Mouse (Mus musculus): ENCODE results near the gene Olfr1248. TPM values are rescaled to one million over a fixed set of nuclear protein-coding genes. Genes with fewer than 3 reads are reported as not detected.
"Not testable (repeated sequence)": the region's sequence is repeated elsewhere in the genome, so short reads cannot be mapped to it uniquely, and the experiment has no call there.

Olfr1248 gene
- polyA plus RNA-seq (2015; fragmentation: Nextera tagmentation; extraction: Ambion mirVana): not detected in 2 replicates

DNA sequence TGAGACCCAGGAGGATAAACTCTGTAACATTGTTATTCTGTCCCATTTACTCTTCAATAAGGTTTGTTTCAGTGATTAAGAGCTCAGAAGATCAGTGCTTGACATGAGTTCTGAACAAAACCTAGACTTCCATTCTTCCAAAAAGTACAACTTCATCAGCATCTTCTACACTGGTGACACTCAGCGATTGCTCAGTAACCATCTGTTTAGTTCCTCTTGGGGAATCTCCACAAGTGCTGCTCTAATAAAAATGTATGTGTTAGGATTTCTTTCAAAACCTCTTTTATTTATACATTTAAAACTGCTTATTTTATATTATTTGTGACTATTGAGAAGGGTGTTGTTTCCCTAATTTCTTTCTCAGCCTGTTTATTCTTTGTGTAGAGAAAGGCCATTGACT is at the start of gene Olfr1248:
Gene Olfr1248 (minus strand): TSS at position 101 of the 400 bp plus-strand sequence.
- not testable (repeated sequence) for H3K9me3 ChIP-seq; H3K9ac ChIP-seq; H3K27ac ChIP-seq (replicated peaks); ATAC-seq (ENCODE audit: extremely low read depth, insufficient number of reproducible peaks, low FRiP score, low TSS enrichment); H3K4me1 ChIP-seq; H3K4me2 ChIP-seq; H3K27me3 ChIP-seq (replicated peaks); H3K36me3 ChIP-seq; H3K4me3 ChIP-seq
- 87% methylated on average over 1 of the region's 1 CpGs for WGBS

GRCm38 (mm10) chr2:89661367-89661766 is 43.3 kb upstream of the Olfr1248 start, which contains the start of gene Olfr1250:
Gene Olfr1250, minus strand, starts transcription at chr2:89661467.
- H3K27me3 ChIP-seq (replicated peaks): no peaks in the 10 kb centered on the region
- H3K9me3 ChIP-seq: no peaks in the 10 kb centered on the region
- H3K4me1 ChIP-seq: no peaks in the 10 kb centered on the region
- no peak within 1 kb of the TSS for H3K4me2 ChIP-seq
- H3K36me3 ChIP-seq: no peaks in the 10 kb centered on the region
- ATAC-seq (ENCODE audit: extremely low read depth, insufficient number of reproducible peaks, low FRiP score, low TSS enrichment): no peak
- H3K4me3 ChIP-seq: no peak within 1 kb of the TSS
- no peak within 1 kb of the TSS for H3K27ac ChIP-seq (replicated peaks)
- no peak within 1 kb of the TSS for H3K9ac ChIP-seq

DNA sequence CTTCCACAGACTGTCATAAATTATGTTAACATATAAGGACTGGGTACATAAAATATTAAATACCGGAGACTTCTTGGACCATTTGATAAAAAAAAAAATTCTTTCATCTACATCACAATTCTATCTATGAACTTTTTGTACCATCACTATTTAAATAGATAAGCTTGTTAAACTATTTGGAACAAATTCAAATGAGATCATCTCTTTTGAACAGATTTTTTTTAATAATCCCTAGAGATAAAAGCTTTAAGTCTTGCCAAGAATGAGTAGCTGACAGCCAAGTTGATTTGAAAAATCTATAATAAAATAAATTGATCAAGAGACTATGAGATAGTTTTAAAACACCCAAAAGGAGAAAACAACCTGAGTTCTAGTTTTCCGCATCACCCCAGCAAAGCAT is 16.8 kb upstream of the Olfr1248 start, which contains the start of gene Olfr1249:
Gene Olfr1249 (minus strand): TSS at position 101 of the 400 bp plus-strand sequence.
- WGBS: 79% methylated on average over 2 of the region's 2 CpGs
- no peak within 1 kb of the TSS for H3K4me3 ChIP-seq
- H3K27me3 ChIP-seq (replicated peaks): no peaks in the 10 kb centered on the region
- H3K36me3 ChIP-seq: no peaks in the 10 kb centered on the region
- no peak within 1 kb of the TSS for H3K27ac ChIP-seq (replicated peaks)
- H3K9ac ChIP-seq: no peak within 1 kb of the TSS
- H3K4me1 ChIP-seq: no peaks in the 10 kb centered on the region
- no peak for ATAC-seq (ENCODE audit: extremely low read depth, insufficient number of reproducible peaks, low FRiP score, low TSS enrichment)
- no peaks in the 10 kb centered on the region for H3K9me3 ChIP-seq
- H3K4me2 ChIP-seq: no peak within 1 kb of the TSS

DNA sequence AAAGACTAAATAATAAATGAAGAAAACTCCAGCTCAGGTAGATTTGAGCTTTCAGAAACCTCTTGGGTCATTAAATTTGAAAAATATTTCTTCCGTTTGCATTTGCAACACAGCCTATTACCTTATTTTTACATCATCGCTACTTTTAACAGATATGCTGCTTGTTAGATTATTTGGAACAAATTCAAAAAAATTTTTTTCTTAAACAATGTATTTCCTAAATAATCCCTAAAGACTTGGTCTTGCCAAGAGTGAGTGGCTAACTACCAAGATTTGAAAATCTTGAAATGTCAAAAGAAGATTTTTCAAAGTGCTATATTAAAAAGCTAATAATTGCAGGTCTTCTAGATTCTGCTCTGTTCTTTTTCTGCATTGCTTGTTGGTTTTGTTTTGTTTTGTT is 4.0 kb downstream of the Olfr1248 start, which contains the start of gene Olfr1247:
Gene Olfr1247 (minus strand): TSS at position 101 of the 400 bp plus-strand sequence.
- WGBS: 77% methylated on average over 2 of the region's 2 CpGs
- H3K27ac ChIP-seq (replicated peaks): no peak within 1 kb of the TSS
- no peaks in the 10 kb centered on the region for H3K9me3 ChIP-seq

GRCm38 (mm10) chr2:89593057-89593456 is 25.0 kb downstream of the Olfr1248 start, which contains the start of gene Olfr1246:
Gene Olfr1246, minus strand, starts transcription at chr2:89593157.
- no peak for ATAC-seq (ENCODE audit: extremely low read depth, insufficient number of reproducible peaks, low FRiP score, low TSS enrichment)
- Histone ChIP-seq H3K27me3 (replicated peaks) (no peaks in the 10 kb centered on the region), H3K27ac (replicated peaks) (no peak within 1 kb of the TSS), H3K9ac (no peak within 1 kb of the TSS), H3K9me3 (no peaks in the 10 kb centered on the region; the same call in 1 of the 2 replicates), H3K4me1 (no peaks in the 10 kb centered on the region), H3K4me2 (no peak within 1 kb of the TSS), H3K4me3 (no peak within 1 kb of the TSS), H3K36me3 (no peaks in the 10 kb centered on the region)
- 63% methylated on average over 2 of the region's 2 CpGs for WGBS

More for the DNA sequence above, 4.0 kb downstream of the Olfr1248 start, which contains the start of gene Olfr1247:
- no peaks in the 10 kb centered on the region for H3K36me3 ChIP-seq
- H3K9ac ChIP-seq: no peak within 1 kb of the TSS
- H3K27me3 ChIP-seq (replicated peaks): no peaks in the 10 kb centered on the region
- no peak within 1 kb of the TSS for H3K4me2 ChIP-seq
- H3K4me3 ChIP-seq: no peak within 1 kb of the TSS
- H3K4me1 ChIP-seq: no peaks in the 10 kb centered on the region
- no peak for ATAC-seq (ENCODE audit: extremely low read depth, insufficient number of reproducible peaks, low FRiP score, low TSS enrichment)

- no peak within 1 kb of the TSS for H3K9ac ChIP-seq
- no peak for ATAC-seq (ENCODE audit: extremely low read depth, insufficient number of reproducible peaks, low FRiP score, low TSS enrichment)
- H3K4me3 ChIP-seq: no peak within 1 kb of the TSS
- no peaks in the 10 kb centered on the region for H3K27me3 ChIP-seq (replicated peaks)
- H3K27ac ChIP-seq (replicated peaks): no peak within 1 kb of the TSS
- H3K36me3 ChIP-seq: no peaks in the 10 kb centered on the region
- H3K4me2 ChIP-seq: no peak within 1 kb of the TSS
- 70% methylated on average over 1 of the region's 1 CpGs for WGBS
- no peaks in the 10 kb centered on the region for H3K4me1 ChIP-seq
- H3K9me3 ChIP-seq: peaks cover 4% of the 10 kb centered on the region; the same call in 1 of the 2 replicates
Observed at GRCm38 (mm10) chr2:89578347-89578746, 39.7 kb downstream of the Olfr1248 start, which contains the start of gene Olfr1245. Gene Olfr1245, minus strand, starts transcription at chr2:89578447.

Other genes starting within 250 kb of the Olfr1248 start
- gene Olfr1238, start 208.6 kb downstream of the Olfr1248 start, polyA plus RNA-seq (2015; fragmentation: Nextera tagmentation; extraction: Ambion mirVana): not detected in 2 replicates
- not detected in 2 replicates for gene Olfr1239, start 197.8 kb downstream of the Olfr1248 start, polyA plus RNA-seq (2015; fragmentation: Nextera tagmentation; extraction: Ambion mirVana)
- gene Olfr1240, start 175.2 kb downstream of the Olfr1248 start, polyA plus RNA-seq (2015; fragmentation: Nextera tagmentation; extraction: Ambion mirVana): not detected in 2 replicates
- not detected in 2 replicates for gene Olfr1241, start 131.1 kb downstream of the Olfr1248 start, polyA plus RNA-seq (2015; fragmentation: Nextera tagmentation; extraction: Ambion mirVana)
- not detected in 2 replicates for gene Olfr1242, start 119.9 kb downstream of the Olfr1248 start, polyA plus RNA-seq (2015; fragmentation: Nextera tagmentation; extraction: Ambion mirVana)
- gene Olfr1243, start 86.8 kb downstream of the Olfr1248 start, polyA plus RNA-seq (2015; fragmentation: Nextera tagmentation; extraction: Ambion mirVana): not detected in 2 replicates
- gene Olfr1245, start 39.8 kb downstream of the Olfr1248 start, polyA plus RNA-seq (2015; fragmentation: Nextera tagmentation; extraction: Ambion mirVana): not detected in 2 replicates
- not detected in 2 replicates for gene Olfr1246, start 25.1 kb downstream of the Olfr1248 start, polyA plus RNA-seq (2015; fragmentation: Nextera tagmentation; extraction: Ambion mirVana)
- gene Olfr1247, start 4.1 kb downstream of the Olfr1248 start, polyA plus RNA-seq (2015; fragmentation: Nextera tagmentation; extraction: Ambion mirVana): not detected in 2 replicates
- not detected in 2 replicates for gene Olfr1249, start 16.7 kb upstream of the Olfr1248 start, polyA plus RNA-seq (2015; fragmentation: Nextera tagmentation; extraction: Ambion mirVana)
- gene Olfr1250, start 43.2 kb upstream of the Olfr1248 start, polyA plus RNA-seq (2015; fragmentation: Nextera tagmentation; extraction: Ambion mirVana): not detected in 2 replicates
- gene Olfr1251, start 53.7 kb upstream of the Olfr1248 start, polyA plus RNA-seq (2015; fragmentation: Nextera tagmentation; extraction: Ambion mirVana): not detected in 2 replicates
- not detected in 2 replicates for gene Olfr1252, start 106.8 kb upstream of the Olfr1248 start, polyA plus RNA-seq (2015; fragmentation: Nextera tagmentation; extraction: Ambion mirVana)
- not detected in 2 replicates for gene Olfr1253, start 138.8 kb upstream of the Olfr1248 start, polyA plus RNA-seq (2015; fragmentation: Nextera tagmentation; extraction: Ambion mirVana)
- gene Olfr1254, start 175.4 kb upstream of the Olfr1248 start, polyA plus RNA-seq (2015; fragmentation: Nextera tagmentation; extraction: Ambion mirVana): not detected in 2 replicates
- gene Olfr1255, start 193.8 kb upstream of the Olfr1248 start, polyA plus RNA-seq (2015; fragmentation: Nextera tagmentation; extraction: Ambion mirVana): not detected in 2 replicates
- gene Olfr1256, start 223.3 kb upstream of the Olfr1248 start, polyA plus RNA-seq (2015; fragmentation: Nextera tagmentation; extraction: Ambion mirVana): not detected in 2 replicates
- gene Olfr48, start 230.0 kb upstream of the Olfr1248 start, polyA plus RNA-seq (2015; fragmentation: Nextera tagmentation; extraction: Ambion mirVana): not detected in 2 replicates

Data from heart, embryonic 13.5 days (tissue).